Mouse (Mus musculus) limb, embryonic 10.5 days (tissue): ENCODE measurements at regions not wholly inside any gene's neighbourhood (a gene's known extent, or its start where the extent isn't known, plus 50 kb on each side); places are given as distances from the start of the nearest gene placed in this dataset.
A peak's percentile ranks its signal among the peaks of the same experiment; 100 is the strongest.

ENCODE experiments used
- DNase-seq: peaks from one replicate; pipeline ENCODE4 v3.0.0-alpha.2; 2017; ENCODE audit warnings: low spot score
- H3K27ac ChIP-seq: fragments of 300-500 bp; sonication (generic); 2 replicates; pipeline ENCODE4 v1.5.1; 2016; ENCODE audit warnings: mild to moderate bottlenecking
- H3K27me3 ChIP-seq: fragments of 300-500 bp; sonication (generic); 2 replicates; pipeline ENCODE4 v1.6.1; 2016; ENCODE audit warnings: low read depth, mild to moderate bottlenecking; ENCODE audit not compliant: poor library complexity, severe bottlenecking
- H3K36me3 ChIP-seq: fragments of 300-500 bp; sonication (generic); 2 replicates; pipeline ENCODE4 v1.6.1; 2016; ENCODE audit warnings: mild to moderate bottlenecking, moderate library complexity
- H3K4me1 ChIP-seq: fragments of 300-500 bp; sonication (generic); 2 replicates; pipeline ENCODE4 v1.6.1; 2016
- H3K4me3 ChIP-seq: fragments of 300-500 bp; sonication (generic); 2 replicates; pipeline ENCODE4 v1.5.1; 2016; ENCODE audit warnings: mild to moderate bottlenecking, moderate library complexity
- H3K9me3 ChIP-seq: fragments of 300-500 bp; sonication (generic); replicated peaks from 2 replicates; pipeline ENCODE4 v1.6.1; 2016; ENCODE audit warnings: mild to moderate bottlenecking
- WGBS: fragments of 180-500 bp; shearing (Covaris S2); methylation state at CpG from one replicate; pipeline ENCODE4 v1.1.7; 2016; 5-methylcytosine and 5-hydroxymethylcytosine counted together

DNA sequence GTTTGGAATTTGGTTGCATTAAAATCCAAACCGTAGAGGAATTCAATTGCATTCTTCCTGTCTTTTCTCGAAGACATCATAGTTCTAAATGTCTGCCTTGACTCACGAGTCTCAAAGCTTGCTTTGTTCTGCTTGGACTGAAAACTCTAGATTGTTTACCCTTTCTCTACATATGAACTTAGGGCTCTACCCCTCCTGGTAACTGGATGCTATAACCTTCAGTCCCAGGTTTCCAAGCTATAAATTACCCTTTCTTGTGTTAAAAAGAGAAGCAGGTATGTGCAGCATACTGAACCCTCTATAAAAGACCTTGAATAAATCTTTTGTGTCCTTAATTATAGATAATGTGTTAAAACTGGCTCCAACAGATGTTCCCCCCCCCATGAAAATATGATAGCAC, 243.7 kb upstream of the Cxadr start:
- Histone ChIP-seq H3K36me3 (no peaks in the 10 kb centered on the region), H3K27me3 (no peaks in the 10 kb centered on the region), H3K4me3 (no peak overlapping the region), H3K4me1 (peaks cover 16% of the 10 kb centered on the region; the same call in 1 of the 2 replicates), H3K9me3 (no peaks in the 10 kb centered on the region), H3K27ac (peak overlapping the region; percentile 67; the same call in 1 of the 2 replicates)
- WGBS = 78% methylated on average over 3 of the region's 3 CpGs
- DNase-seq = no peak

DNA sequence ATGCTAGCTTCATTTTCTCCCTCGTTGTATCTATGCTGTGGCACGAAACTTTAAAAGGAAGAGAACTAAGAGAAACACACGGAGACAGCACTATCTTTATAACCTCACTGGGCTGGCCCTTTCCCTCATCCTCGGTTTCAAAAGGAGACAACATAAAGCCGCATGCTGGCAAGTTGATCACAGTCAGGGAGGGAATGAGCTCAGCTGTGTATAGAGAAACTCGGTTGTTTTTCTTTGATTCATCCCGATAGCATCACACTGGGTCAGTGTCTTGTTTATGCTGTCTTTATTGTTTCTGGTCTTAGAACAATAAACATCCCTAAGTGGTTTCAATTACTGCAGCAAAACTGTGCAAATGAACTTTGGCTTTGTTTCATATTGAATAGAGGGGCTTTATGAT, 249.2 kb upstream of the Cxadr start:
- Histone ChIP-seq H3K9me3 (no peaks in the 10 kb centered on the region), H3K36me3 (no peaks in the 10 kb centered on the region), H3K27ac (no peak overlapping the region), H3K4me1 (peaks cover 4% of the 10 kb centered on the region; the same call in 1 of the 2 replicates), H3K27me3 (no peaks in the 10 kb centered on the region), H3K4me3 (no peak overlapping the region)
- 52% methylated on average over 7 of the region's 7 CpGs for WGBS
- DNase-seq = no peak

DNA sequence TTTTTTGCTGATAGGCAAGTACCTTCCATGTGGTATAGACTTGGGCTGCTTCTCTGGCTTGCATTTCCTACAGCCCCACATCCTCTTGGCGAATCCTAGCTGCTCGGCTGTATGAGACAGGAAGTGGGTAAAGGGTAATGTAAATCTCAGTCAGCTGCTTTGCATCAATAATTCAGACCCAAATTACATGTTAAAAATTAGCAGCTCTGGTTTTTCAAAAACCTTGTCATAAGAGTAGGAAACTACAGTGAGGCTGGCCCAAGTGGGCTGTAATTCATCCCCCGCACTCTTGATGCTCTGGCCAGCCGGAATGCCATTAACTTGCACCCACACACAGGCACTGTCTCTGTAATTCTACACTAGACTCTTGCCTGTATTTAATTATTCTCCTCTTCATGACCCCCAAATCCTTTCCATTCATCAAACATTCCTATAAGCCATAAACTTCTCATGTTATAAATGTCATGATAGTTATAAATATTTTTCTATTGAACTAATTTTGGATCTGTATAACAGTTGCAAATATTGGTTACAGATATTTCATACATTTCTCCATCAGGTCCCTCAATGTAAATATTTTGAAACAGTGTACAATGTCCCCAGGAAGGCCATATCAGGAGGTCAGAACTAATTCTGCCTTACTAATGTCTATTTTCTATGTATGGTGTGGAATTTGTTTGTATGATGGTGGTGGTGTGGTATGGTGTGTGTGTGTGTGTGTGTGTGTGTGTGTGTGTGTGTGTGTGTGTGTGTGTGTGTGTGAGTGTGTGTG, 261.0 kb upstream of the Cxadr start:
- H3K4me1 ChIP-seq = peaks cover 6% of the 10 kb centered on the region
- H3K9me3 ChIP-seq = no peaks in the 10 kb centered on the region
- no peaks in the 10 kb centered on the region for H3K36me3 ChIP-seq
- H3K27ac ChIP-seq = no peak overlapping the region
- 63% methylated on average over 4 of the region's 4 CpGs for WGBS
- H3K4me3 ChIP-seq = no peak overlapping the region
- DNase-seq = no peak
- H3K27me3 ChIP-seq = no peaks in the 10 kb centered on the region

DNA sequence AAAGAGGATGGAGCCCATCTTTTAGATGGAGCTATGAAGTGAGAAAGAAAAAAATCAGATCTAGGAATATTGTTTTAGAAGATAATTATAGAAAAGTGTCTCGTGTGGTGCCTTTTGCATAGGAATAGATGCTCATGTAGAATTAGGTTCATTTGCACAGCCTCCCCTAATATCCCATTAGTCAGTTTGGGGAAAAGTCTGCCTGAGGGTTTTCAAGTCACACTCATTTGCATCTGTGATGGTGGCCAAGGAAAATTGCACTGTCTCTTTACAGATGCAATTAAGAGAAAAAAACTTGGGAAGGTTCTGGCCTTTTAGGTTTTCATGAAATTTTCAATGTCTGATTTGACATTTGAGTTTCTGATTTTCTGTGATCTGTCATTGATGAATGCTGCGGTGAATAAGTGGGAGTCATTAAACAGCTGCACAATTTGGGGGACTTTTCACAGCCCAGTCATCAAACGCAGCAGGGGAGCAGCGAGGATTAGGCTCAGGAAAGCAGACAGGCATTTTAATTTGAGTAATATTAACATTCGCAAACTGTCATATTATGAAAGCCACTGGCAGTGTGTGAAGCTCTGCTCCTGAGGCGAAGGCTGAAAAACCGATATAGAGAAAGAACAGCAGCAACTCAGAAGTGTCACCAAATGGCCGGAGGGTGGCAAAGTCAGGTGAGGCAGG, 281.5 kb upstream of the Cxadr start:
- Histone ChIP-seq H3K27me3 (no peaks in the 10 kb centered on the region), H3K4me1 (0 out of 2 replicates have a peak, but pooled peaks cover 2% of the 10 kb centered on the region), H3K4me3 (no peak overlapping the region), H3K27ac (no peak overlapping the region), H3K36me3 (no peaks in the 10 kb centered on the region), H3K9me3 (no peaks in the 10 kb centered on the region)
- DNase-seq = no peak
- WGBS = 67% methylated on average over 8 of the region's 8 CpGs

DNA sequence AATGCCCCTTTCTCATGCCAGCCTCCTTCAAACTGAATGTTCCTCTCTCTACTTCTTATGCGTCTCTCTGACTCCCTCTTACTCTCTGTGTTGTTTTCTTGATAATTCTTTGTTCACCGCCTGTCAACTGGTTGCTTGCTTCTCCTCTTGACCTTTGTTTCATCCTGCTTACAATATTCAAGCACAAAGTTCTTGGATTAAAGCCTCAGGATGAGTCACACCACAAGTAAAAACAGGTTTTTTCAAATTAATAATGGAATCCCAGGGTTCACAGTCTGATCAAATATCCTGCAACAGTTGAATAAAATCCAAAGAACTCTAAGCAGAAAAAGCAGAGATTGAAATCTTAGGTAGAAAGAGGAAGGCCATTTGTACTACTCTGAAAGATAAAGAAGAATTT, 285.9 kb upstream of the Cxadr start:
- Histone ChIP-seq H3K36me3 (no peaks in the 10 kb centered on the region), H3K4me1 (0 out of 2 replicates have a peak, but pooled peaks cover 2% of the 10 kb centered on the region), H3K27ac (no peak overlapping the region), H3K4me3 (no peak overlapping the region), H3K9me3 (no peaks in the 10 kb centered on the region), H3K27me3 (no peaks in the 10 kb centered on the region)
- no peak for DNase-seq
- WGBS = 80% methylated on average over 2 of the region's 2 CpGs

DNA sequence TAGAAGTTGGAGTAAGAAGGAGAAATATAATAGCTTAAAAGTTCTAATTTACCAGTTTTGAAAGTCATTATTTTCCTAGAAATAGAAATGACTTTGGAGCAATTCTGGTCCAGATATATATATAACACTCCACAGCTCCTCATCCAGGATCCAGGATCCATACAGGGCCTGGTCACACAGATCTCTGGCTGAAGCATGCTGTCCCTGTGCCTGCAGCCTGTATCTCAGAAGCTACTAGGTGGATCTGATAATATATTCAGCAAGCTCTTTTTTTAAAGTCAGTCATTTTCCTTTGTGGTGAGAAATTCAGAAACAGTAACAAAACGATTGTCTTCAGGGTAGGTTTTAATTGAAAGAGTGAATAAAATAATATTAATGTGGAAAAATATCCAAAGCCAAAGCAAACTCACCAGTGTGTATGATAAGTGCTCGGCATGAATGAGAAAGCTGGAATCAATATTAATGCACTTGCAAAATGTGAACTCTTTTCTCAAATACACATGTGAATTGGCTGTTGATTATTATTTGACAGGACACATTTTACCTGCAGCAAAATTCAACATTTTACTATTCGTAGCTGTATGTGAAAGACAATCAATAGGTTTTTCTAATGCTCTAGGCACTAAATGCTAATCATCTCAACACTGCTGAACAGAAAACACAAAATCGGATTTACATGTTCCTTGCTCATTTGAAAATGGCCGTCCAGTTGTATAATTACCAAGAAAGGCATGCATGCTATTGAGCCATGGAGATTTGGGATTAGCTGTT, 288.1 kb upstream of the Cxadr start:
- Histone ChIP-seq H3K4me3 (no peak overlapping the region), H3K4me1 (no peaks in the 10 kb centered on the region), H3K27ac (no peak overlapping the region), H3K27me3 (no peaks in the 10 kb centered on the region), H3K36me3 (no peaks in the 10 kb centered on the region), H3K9me3 (no peaks in the 10 kb centered on the region)
- DNase-seq = no peak
- 92% methylated on average over 5 of the region's 5 CpGs for WGBS

GRCm38 (mm10) chr16:78004016-78004415, 297.3 kb upstream of the Cxadr start:
- WGBS = 85% methylated on average over 5 of the region's 5 CpGs
- H3K27me3 ChIP-seq = no peaks in the 10 kb centered on the region

GRCm38 (mm10) chr16:77992986-77993385, 308.3 kb upstream of the Cxadr start:
- no peaks in the 10 kb centered on the region for H3K4me1 ChIP-seq
- no peaks in the 10 kb centered on the region for H3K9me3 ChIP-seq
- no peaks in the 10 kb centered on the region for H3K36me3 ChIP-seq
- H3K27me3 ChIP-seq = no peaks in the 10 kb centered on the region
- H3K4me3 ChIP-seq = no peak overlapping the region
- no peak for DNase-seq
- 89% methylated on average over 4 of the region's 4 CpGs for WGBS
- H3K27ac ChIP-seq = no peak overlapping the region

More at GRCm38 (mm10) chr16:78004016-78004415, 297.3 kb upstream of the Cxadr start:
- Histone ChIP-seq H3K4me3 (no peak overlapping the region), H3K27ac (no peak overlapping the region), H3K9me3 (no peaks in the 10 kb centered on the region), H3K36me3 (no peaks in the 10 kb centered on the region), H3K4me1 (no peaks in the 10 kb centered on the region)
- no peak for DNase-seq

- DNase-seq = no peak
- no peaks in the 10 kb centered on the region for H3K27me3 ChIP-seq
- 83% methylated on average over 4 of the region's 4 CpGs for WGBS
These were observed 311.4 kb upstream of the Cxadr start for GRCm38 (mm10) chr16:77989791-77990325.

GRCm38 (mm10) chr16:77989139-77989538, 312.1 kb upstream of the Cxadr start:
- no peak for DNase-seq
- 97% methylated on average over 5 of the region's 5 CpGs for WGBS
- no peak overlapping the region for H3K27ac ChIP-seq

More at GRCm38 (mm10) chr16:77989791-77990325, 311.4 kb upstream of the Cxadr start:
- H3K27ac ChIP-seq = no peak overlapping the region
- H3K4me3 ChIP-seq = no peak overlapping the region
- no peaks in the 10 kb centered on the region for H3K9me3 ChIP-seq
- H3K4me1 ChIP-seq = no peaks in the 10 kb centered on the region
- no peaks in the 10 kb centered on the region for H3K36me3 ChIP-seq

GRCm38 (mm10) chr16:77986884-77987529, 314.3 kb upstream of the Cxadr start:
- Histone ChIP-seq H3K27ac (no peak overlapping the region), H3K4me3 (no peak overlapping the region), H3K36me3 (no peaks in the 10 kb centered on the region), H3K27me3 (no peaks in the 10 kb centered on the region), H3K9me3 (no peaks in the 10 kb centered on the region), H3K4me1 (no peaks in the 10 kb centered on the region)
- DNase-seq = no peak
- 88% methylated on average over 10 of the region's 10 CpGs for WGBS

More at GRCm38 (mm10) chr16:77989139-77989538, 312.1 kb upstream of the Cxadr start:
- Histone ChIP-seq H3K4me1 (no peaks in the 10 kb centered on the region), H3K36me3 (no peaks in the 10 kb centered on the region), H3K4me3 (no peak overlapping the region), H3K9me3 (no peaks in the 10 kb centered on the region), H3K27me3 (no peaks in the 10 kb centered on the region)

GRCm38 (mm10) chr16:77948785-77949184, 346.9 kb upstream of the Gm11146 start:
- DNase-seq = no peak
- Histone ChIP-seq H3K27me3 (no peaks in the 10 kb centered on the region), H3K27ac (no peak overlapping the region), H3K4me3 (no peak overlapping the region), H3K36me3 (no peaks in the 10 kb centered on the region), H3K4me1 (no peaks in the 10 kb centered on the region), H3K9me3 (no peaks in the 10 kb centered on the region)
- 95% methylated on average over 1 of the region's 1 CpGs for WGBS
